Mouse (Mus musculus) T-cell, adult 66 days (primary cell): ENCODE measurements around the gene Ssh3. TPM values are rescaled to one million over a fixed set of nuclear protein-coding genes. Genes with fewer than 3 reads are reported as not detected.

ENCODE experiments used
- total RNA-seq, 2 experiments: library from RNA; stranded (reverse); gene quantifications; 3 replicates in 1 of 2; 4 replicates in 1 of 2; pipeline ENCODE4 v1.2.4; 2023

Gene Ssh3
- 10 to 100 TPM; 17.8 to 18.9 TPM for total RNA-seq

GRCm38 (mm10) chr19:4268566-4269361 is at the start of gene Ssh3:
Gene Ssh3, minus strand, starts transcription at chr19:4269180.

GRCm38 (mm10) chr19:4306190-4306577 is 37.2 kb upstream of the Ssh3 start, which contains the start of gene Grk2:
Gene Grk2, minus strand, starts transcription at chr19:4306222.

GRCm38 (mm10) chr19:4282898-4283553 is 14.0 kb upstream of the Ssh3 start, which contains the start of gene Ankrd13d:
Gene Ankrd13d, minus strand, starts transcription at chr19:4283137.

GRCm38 (mm10) chr19:4231253-4232185 is 37.5 kb downstream of the Ssh3 start, which contains the start of gene Pold4:
Gene Pold4, plus strand, starts transcription at chr19:4231899.

GRCm38 (mm10) chr19:4214071-4214770 is 54.8 kb downstream of the Ssh3 start, which contains the start of the genes Clcf1 and AC109138.7:
Gene Clcf1, plus strand, starts transcription at chr19:4214238.
Gene AC109138.7, plus strand, starts transcription at chr19:4214357.

Other genes starting within 250 kb of the Ssh3 start
- gene Gstp1, start 231.2 kb downstream of the Ssh3 start, total RNA-seq = 100 to 1,000 TPM; 219 to 238 TPM
- gene Gstp2, start 223.2 kb downstream of the Ssh3 start, total RNA-seq = 10 to 100 TPM; 26.7 to 30.7 TPM
- gene Gstp3, start 209.6 kb downstream of the Ssh3 start, total RNA-seq = 10 to 100 TPM; 28.7 to 37.1 TPM
- gene Cabp2, start 187.6 kb downstream of the Ssh3 start, total RNA-seq = not detected
- gene Cdk2ap2, start 172.0 kb downstream of the Ssh3 start, total RNA-seq = 100 to 1,000 TPM; 166 to 171 TPM
- gene Pitpnm1, start 169.2 kb downstream of the Ssh3 start, total RNA-seq = 100 to 1,000 TPM; 322 TPM
- gene Aip, start 143.3 kb downstream of the Ssh3 start, total RNA-seq = 100 to 1,000 TPM; 144 to 147 TPM
- 1 to 10 TPM in 1 of 2 experiments, under 1 TPM in 1; 0.99 to 1.7 TPM for gene Gpr152, start 129.4 kb downstream of the Ssh3 start, total RNA-seq
- gene Cabp4, start 125.1 kb downstream of the Ssh3 start, total RNA-seq = not detected
- gene Coro1b, start 120.6 kb downstream of the Ssh3 start, total RNA-seq = 100 to 1,000 TPM; 127 to 139 TPM
- 100 to 1,000 TPM; 313 to 348 TPM for gene Ptprcap, start 115.6 kb downstream of the Ssh3 start, total RNA-seq
- 10 to 100 TPM; 34.8 to 49.8 TPM for gene Rps6kb2, start 105.8 kb downstream of the Ssh3 start, total RNA-seq
- 10 to 100 TPM; 68.8 to 73.6 TPM for gene Carns1, start 93.7 kb downstream of the Ssh3 start, total RNA-seq
- 100 to 1,000 TPM; 292 to 316 TPM for gene Tbc1d10c, start 77.9 kb downstream of the Ssh3 start, total RNA-seq
- 100 to 1,000 TPM; 386 to 415 TPM for gene Ppp1ca, start 77.1 kb downstream of the Ssh3 start, total RNA-seq
- gene Rad9a, start 67.5 kb downstream of the Ssh3 start, total RNA-seq = 10 to 100 TPM; 46.6 to 54.9 TPM
- 100 to 1,000 TPM; 139 to 167 TPM for gene Clcf1, start 54.9 kb downstream of the Ssh3 start, total RNA-seq
- not detected for gene AC109138.7, start 54.8 kb downstream of the Ssh3 start, total RNA-seq
- 10 to 100 TPM; 50.8 to 51.4 TPM for gene Pold4, start 37.3 kb downstream of the Ssh3 start, total RNA-seq
- 10 to 100 TPM; 19.0 to 20.5 TPM for gene Ankrd13d, start 14.0 kb upstream of the Ssh3 start, total RNA-seq
- gene Grk2, start 37.0 kb upstream of the Ssh3 start, total RNA-seq = 100 to 1,000 TPM; 399 to 431 TPM
- 100 to 1,000 TPM; 155 to 160 TPM for gene Kdm2a, start 129.1 kb upstream of the Ssh3 start, total RNA-seq
- gene Rhod, start 170.3 kb upstream of the Ssh3 start, total RNA-seq = 1 to 10 TPM in 1 of 2 experiments, under 1 TPM in 1; 0.39 to 1.8 TPM
- gene Syt12, start 208.3 kb upstream of the Ssh3 start, total RNA-seq = not detected
- not detected for gene 2010003K11Rik, start 229.4 kb upstream of the Ssh3 start, total RNA-seq
- 1 to 10 TPM; 2.3 to 4.6 TPM for gene Pcx, start 241.3 kb upstream of the Ssh3 start, total RNA-seq